Mouse (Mus musculus) bone marrow, adult 2 months (tissue): ENCODE data around the gene Enpp6.

Experiments
- CTCF ChIP-seq: fragments of 200-500 bp; IDR thresholded peaks from 2 replicates; pipeline ENCODE4 v1.5.1; 2011; ENCODE audit warnings: low read length, control low read depth; ENCODE audit not compliant: control insufficient read depth, insufficient read depth
- POLR2A ChIP-seq: fragments of 200-500 bp; IDR thresholded peaks from 2 replicates; pipeline ENCODE4 v1.6.1; 2011; ENCODE audit warnings: low read depth, mild to moderate bottlenecking, control low read depth, low read length, borderline replicate concordance; ENCODE audit not compliant: control insufficient read depth

- TF ChIP-seq POLR2A (no peak), CTCF (no peak)
Observed at GRCm38 (mm10) chr8:46953472-46953871, 33.2 kb upstream of the Enpp6 start.
